Mouse (Mus musculus) adrenal gland, postnatal 4 days (tissue): ENCODE data around the gene Kctd4. TPM values are rescaled to one million over a fixed set of nuclear protein-coding genes. Genes with fewer than 3 reads are reported as not detected.
"Not testable (repeated sequence)": the region's sequence is repeated elsewhere in the genome, so short reads cannot be mapped to it uniquely, and the experiment has no call there.

ENCODE experiments used
- DNase-seq, 2 experiments: peaks; one replicate each; pipeline ENCODE4 v3.0.0; 2021 to 2022; ENCODE audit warnings: low spot score in 2 of 2, mixed read lengths in 2 of 2
- long read RNA-seq, 2 experiments: library from polyadenylated mRNA; stranded (forward); transcript quantifications; one replicate each; pipeline ENCODE4 v2.0.0; 2021
- total RNA-seq, 2 experiments: library from RNA; stranded (reverse); gene quantifications; 2 replicates each; pipeline ENCODE4 v1.2.3; 2021

Kctd4 gene
- not detected for total RNA-seq
- long read RNA-seq, experiment 1, result 0 reads
- long read RNA-seq, experiment 2, result 0 reads

DNA sequence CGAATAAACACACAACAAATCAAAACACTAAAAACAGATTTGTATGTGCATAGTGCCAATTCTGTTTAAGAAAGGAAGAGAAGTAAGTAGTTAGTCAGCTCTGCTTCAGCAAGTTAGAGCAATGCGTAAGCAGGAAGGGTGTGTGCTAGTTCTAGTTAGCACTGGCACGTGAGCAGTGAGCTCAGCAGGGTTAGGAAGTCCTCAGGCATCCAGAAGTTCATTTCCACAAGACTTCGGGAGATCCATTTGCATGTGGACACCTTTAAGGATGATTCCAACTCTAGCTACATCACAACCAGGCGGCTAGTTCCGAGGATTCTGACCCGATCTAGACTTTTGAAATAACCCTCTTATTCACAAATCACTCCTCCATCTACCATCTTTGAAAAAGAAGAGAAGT lies at the start of gene Kctd4:
Gene Kctd4 (plus strand): TSS at position 244 of the 400 bp plus-strand sequence.
- DNase-seq, result no peak

DNA sequence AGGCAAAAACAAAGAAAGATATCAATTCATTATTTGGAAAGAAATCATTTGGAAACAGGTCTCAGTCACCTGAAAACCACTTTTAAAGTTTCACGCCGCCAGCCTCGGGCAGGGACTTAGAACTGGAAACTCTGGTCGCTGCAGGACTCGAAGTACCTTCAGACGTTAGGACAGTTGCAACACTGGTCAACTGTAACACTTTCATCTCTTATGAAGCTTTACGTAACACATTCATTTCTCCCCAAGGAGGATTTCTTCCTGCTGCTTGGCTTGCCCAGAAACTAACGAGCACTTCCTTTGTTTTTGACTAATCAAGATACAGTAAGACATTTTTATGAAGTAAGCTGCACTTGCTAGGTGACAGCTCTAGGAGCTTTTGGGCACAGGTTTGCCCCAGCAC lies 47.9 kb upstream of the Kctd4 start:
- no peak for DNase-seq

DNA sequence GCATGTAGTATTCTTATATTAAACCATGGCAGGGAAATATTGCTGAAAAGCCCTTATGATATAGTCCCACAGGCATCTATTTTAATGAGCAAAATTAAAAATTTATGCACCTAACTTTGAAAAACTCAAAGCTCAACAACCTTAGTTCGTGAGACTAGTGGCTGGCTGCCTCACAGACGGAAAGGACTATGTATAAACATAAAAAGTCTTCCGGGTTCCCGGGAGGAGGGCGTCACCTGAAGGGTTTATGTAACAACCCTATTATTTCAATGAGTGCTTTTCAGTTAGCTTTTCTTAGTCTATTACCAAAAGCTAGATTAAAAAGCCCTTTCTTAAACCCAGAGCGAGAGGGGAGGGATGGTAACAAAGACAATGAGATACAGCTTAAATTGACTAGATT lies 42.8 kb upstream of the Kctd4 start:
- DNase-seq, result no peak

DNA sequence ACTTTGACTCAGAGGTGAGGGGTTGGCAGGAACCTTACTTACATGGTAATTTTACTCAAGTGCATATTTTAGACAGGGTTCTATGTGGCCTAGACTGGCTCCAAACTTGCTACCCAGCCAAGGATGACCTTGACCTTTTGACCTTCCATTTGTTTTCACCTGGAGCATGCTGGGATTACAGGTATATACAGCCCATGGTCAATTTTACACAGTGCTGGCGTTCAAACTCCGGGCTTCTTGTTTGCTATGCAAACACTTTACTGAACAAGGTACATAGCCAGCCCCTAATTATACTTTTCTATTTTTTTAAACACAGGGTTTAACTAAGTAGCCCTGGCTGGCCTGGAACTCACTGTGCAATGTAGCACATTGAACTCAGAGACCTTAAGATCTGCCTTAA lies 42.1 kb upstream of the Kctd4 start:
- no peak for DNase-seq

DNA sequence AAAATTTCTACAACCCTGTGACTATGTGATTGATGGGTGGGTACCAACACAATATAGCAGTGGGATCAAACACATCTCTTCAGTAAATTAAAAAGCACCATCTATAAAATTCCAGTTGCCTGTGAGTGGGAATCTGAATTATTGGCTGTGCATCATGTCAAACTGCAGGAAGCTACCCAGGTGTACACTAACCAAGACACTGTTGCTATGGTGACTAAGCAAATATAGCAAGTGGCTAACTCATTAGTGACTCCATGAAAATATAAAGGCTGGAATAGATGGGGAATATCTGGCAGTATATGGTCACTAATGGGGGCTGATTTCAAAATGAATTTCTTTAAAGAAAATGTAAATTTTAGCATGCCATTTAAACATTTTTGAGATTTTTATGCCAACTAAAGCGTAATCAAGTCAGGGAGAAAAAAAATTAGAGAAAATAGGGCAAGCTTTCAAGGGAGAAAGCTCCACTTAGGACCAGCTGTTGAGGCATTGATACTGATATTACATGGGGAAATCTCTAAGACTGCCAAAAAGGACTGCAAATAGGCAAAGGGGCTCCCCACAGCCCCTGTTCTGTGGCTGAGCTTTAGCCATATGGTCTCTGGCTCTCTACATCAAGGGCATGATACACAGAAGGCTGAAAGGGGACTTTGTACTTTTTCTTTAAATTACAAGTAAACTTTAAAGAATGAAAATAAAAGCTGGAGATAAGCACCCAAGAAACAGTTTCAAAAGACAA lies 31.3 kb upstream of the Kctd4 start:
- no peak for DNase-seq

DNA sequence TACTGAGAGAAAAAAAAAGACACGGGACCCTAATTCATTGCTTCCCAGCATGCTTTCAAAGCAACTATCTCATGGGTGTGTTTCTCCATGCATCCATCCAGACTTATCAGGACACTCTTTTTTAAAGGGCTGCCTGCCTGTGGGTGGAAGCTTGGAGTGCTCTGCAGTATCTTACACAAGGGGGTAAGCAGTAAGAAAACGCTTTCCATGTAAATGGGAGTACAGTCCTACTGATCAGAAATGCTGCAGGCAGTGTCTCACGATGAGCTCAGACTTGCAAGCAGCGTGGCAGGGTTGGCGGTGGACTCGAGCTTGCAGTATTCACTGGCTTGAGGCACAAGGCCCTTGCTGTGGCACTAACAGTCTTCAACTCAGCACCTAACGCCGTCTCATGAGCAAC lies 25.1 kb upstream of the Kctd4 start:
- DNase-seq, result not testable (repeated sequence)

DNA sequence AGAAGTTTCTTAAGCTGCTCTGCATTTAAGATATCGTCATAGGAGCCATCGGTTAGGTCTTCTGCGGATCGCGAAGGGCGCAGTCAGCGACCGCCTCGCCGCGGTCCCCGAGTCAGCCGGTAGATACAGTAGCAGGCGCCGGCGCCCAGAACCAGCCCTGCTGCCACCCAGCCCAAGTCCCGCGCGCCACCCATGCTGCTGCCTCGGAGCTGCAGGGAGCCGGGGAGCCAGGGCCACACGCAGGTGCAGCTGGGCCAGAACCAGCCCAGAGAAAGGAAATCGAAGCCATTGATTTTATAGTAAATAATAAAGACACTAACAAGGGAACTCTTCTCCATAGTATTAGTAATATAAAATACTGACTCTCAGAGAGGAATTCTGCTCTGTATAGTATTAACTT lies 23.5 kb upstream of the Kctd4 start:
- DNase-seq, result no peak

DNA sequence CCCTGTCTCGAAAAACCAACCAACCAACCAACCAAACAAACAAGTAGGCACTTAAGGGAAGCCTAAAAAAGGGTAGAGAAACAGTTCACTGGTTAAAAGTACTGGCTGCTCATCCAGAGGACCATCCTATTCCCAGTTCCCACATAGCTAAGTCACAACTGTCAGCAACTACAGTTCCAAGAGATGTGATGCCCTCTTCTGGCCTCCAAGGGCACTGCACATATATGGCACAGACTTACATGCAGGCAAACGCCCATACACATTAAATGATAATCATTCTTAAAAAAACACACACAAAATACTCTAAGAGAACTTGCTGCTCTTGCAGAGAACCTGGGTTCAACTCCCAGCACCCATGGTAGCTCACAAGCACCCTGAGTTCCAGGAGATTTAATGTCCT lies 20.4 kb upstream of the Kctd4 start:
- DNase-seq, result no peak

DNA sequence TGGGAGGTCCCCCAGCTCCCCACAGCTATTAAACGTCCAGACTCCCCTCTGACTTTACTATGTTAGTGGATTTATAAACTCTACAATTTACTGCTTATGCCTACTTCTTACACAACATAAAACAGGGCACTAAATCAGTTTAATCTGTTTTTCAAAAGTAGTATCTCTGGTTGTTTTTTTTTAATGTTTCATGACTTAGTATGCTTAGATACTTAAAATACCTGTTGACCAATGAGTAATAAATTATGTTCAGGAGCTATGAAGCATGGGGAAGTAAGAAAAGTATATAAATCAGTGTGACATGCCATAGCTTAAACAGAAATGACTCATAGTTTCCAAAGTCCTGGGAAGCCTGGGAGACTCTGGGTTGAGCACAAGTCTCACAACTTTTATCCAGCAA lies 17.1 kb upstream of the Kctd4 start:
- DNase-seq, result no peak

DNA sequence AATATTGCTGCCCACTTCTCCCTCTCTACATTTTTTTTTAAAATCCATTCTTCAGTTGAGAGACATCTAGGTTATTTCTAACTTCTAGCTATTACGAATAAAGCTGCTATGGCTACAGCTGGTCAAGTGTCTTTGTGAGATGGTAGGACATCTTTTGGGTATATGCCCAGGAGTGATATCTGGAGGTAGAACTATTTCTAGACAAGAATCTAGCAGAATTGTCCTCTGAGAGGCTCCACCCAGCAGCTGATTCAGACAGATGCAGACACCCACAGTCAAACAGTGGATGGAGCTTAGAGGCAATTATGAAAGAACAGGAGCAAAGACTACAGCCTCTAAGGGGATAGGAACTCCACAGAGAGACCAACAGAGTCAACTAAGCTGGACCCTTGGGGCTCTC lies 13.3 kb upstream of the Kctd4 start:
- no peak for DNase-seq

DNA sequence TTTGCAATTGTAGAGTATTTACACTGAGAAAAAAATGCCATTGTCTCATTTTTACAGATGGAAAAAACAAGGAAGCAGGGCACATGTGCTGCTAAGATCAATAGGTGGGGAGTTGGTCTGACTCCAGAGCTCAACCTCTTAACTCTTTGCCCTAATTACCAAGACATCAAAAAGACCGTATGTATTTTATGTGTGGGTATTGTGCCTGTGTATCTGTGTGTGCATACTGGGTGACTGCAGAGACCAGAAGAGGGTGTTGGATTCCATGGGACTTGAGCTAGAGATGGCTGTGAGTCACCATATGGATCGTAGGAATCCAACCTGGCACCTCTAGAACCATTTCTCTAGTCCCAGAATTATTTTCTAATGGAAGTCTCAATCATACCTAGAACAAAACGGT lies 12.4 kb upstream of the Kctd4 start:
- DNase-seq, result no peak

DNA sequence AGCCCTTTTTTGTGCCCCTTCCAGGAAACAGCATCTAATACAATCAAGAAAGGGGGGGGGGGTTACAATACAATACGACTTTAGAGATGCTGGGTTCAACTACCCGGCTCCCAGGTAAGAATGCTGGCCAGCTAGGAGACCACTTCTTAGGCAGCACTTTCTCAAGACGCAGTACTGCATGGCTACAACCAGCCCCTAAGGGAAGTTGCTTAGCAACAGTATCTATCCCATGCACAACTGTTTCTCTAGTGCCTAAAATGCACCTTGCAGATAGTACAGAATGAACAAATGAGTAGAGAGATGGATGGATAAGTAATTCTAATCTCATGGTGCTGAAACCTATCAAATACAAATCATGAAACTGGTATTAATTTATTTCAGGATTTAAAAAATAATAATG lies 7.1 kb upstream of the Kctd4 start:
- no peak for DNase-seq

DNA sequence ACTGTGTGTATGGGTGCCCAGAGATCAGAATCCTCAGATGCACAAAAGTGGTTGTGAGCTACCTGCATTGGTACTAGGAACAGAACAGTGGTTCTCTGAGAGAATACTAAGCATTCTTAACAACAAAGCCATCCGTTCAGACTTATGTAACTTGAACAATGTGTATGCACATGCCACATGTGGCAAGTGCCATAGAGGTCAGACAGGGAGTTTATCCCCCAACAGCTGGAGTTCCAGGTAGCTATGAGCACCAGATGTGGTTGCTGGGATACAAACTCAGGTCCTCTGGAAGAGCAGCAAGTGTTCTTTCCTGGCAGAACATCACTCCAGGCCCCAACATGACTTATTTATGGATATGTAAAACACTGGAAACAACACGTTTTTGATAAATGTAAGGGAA lies 1.8 kb upstream of the Kctd4 start:
- DNase-seq, result no peak

DNA sequence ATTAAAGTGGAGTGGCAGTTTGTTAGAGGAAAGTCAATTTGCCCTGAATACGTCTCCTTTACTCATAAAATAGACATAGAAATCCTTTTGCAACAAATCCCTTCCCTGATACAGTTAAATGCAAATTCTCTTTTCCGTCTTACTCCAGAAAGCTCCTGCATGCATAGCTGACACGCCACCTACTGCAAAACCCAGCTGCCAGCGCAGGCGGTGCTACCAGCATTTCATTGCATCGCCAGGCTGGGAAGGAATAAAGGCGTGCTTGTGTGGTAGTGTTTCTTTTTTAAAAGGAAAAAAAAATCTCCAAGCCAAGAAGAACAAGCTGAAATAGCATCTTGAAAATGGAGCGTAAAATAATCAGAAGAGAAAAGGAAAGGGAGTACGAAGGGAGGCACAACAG lies 7.4 kb downstream of the Kctd4 start:
- no peak for DNase-seq

DNA sequence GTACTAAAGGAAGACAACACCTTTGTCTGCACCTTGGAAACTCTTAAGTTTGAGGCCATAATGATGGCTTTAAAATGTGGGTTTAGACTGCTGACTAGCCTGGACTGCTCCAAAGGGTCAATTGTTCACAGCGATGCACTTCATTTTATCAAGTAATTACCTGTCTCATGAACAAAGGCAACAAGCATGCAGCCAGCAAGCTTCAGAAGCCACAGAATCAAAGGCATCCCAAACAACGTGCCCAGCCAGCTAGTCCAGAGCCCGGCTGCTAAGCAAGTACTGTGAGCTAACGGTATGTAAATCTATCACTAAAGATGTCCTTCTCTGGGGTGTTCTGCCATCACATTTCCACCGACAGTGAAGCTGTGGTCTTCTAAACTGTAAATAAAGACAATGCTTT lies 8.4 kb downstream of the Kctd4 start:
- no peak for DNase-seq

DNA sequence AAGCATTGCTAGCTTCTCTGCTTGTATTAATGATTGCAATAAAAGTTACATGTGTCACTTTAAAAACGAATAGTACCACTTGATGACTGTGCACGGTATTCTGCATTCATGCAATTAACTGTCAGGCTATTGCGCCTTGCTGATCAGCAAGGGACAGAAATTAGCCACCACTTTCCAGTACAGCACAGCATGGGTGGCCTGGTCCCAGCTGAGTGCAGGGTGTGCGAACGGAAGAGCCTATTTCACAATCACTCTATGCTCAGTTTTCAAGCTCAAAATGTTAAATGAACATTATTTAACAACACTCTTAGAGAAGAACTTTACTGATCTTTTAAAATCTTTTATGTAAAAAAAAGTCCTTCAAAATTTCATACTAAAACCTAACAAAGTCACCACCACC lies 9.2 kb downstream of the Kctd4 start:
- no peak for DNase-seq

DNA sequence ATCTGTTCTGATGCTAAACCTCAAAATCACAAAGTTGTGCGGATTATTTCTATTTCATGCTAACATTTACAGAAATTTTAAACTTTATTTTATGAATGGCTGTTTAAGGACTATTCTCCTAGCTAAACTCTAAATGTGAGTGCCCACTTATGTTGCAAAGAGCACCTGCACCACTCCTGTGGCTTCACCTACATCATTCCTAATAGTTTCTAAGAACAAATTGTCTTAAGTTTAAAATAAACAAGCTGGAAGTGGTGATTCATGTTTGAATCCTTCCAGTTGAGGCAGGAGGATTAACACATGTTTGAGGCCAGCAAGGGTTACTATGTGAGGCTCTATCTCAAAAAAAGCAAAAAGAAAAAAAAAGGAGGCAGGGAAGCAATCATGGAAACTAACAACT lies 9.6 kb downstream of the Kctd4 start:
- DNase-seq, result no peak

DNA sequence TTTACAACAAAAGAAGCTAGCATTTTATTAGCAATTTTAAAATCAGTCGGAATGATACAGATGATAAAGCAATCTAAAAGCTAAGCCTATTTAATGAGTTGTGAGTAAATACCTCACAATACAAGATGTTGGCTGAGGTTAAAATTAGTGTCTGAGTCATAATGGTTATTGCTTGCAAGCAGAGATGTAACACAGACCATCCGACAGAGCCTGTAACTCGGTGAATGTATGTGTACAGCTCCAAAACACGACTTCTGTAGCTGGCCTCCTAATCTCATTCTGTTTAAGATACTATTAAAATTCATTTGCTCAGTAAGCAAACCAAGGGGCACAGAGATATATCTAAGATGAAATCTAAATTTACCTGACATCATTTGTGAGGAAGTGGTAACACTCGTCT lies 12.5 kb downstream of the Kctd4 start:
- no peak for DNase-seq

DNA sequence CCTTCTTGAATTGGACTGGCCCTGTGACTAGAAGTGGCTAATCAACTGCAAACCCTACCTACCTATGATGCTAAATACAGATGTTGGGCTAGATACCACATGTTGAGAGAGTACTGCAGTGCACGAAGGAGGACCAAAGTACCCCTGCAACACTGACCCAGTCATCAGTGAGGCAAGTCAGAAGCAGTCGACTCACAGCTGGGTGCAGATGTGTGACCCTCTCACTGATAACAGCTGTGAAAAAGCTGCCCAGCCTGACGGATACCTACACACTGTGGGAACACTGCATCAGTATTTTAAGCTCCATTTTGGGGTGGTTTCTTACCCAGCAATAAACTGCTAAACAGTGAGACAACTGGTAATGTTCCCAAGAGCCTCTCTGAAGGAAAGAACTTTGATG lies 21.3 kb downstream of the Kctd4 start:
- DNase-seq, result no peak

DNA sequence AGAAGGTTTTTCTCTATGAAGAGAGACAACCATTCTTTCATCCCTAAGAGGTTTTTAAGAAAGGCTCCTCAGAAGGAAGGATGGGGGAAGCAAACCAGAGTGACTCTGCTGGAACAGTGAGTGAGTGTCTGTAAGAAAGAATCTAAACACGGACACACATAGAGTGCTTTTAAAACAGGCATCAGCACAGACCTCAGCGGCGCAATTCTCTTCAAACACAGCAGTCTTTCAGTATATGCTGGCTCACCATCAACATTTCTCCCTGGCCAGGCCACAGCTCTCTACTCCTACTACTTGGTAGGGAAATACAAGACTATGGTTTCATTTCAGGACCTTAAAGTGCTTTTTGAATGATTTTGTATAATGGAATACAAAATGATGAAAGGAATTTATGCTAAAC lies 26.4 kb downstream of the Kctd4 start:
- no peak for DNase-seq

DNA sequence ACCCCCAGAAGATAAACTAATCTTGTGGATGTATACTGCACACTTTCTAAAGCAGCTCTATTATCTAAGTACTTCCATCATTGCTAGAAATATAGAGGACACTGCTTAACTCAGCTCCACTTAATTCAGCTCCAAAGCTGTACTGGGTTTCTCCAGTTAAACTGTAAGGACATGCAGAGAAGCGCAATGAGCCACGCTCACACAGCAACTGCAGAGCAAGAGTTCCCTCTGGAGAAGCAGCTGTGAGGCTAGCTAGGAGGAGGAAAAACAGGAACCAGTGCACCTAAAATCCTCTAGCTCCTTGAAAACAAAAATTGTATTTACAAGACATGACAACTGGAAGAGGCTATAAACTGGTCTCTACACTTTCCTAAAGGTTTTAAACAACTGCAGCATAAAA lies 29.1 kb downstream of the Kctd4 start:
- DNase-seq, result no peak

DNA sequence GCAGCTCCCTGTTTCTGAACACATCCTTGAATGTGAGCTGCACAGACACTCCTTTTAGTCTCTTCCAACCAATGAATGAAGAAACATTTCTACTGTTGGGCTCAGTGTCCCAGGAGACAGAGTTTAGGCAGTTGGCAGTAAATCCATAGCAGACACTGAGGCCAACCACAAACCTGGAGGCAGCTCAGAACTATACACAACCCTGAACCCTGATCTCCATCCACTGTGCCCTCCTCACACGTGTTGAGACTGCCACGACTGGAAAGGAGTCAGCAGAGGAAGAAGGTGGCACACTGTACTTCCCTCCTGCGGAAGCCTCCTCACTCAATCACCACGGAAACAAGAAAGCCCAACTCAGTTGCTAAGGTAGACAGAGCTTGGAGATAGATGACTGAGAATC lies 30.3 kb downstream of the Kctd4 start:
- DNase-seq, result no peak

DNA sequence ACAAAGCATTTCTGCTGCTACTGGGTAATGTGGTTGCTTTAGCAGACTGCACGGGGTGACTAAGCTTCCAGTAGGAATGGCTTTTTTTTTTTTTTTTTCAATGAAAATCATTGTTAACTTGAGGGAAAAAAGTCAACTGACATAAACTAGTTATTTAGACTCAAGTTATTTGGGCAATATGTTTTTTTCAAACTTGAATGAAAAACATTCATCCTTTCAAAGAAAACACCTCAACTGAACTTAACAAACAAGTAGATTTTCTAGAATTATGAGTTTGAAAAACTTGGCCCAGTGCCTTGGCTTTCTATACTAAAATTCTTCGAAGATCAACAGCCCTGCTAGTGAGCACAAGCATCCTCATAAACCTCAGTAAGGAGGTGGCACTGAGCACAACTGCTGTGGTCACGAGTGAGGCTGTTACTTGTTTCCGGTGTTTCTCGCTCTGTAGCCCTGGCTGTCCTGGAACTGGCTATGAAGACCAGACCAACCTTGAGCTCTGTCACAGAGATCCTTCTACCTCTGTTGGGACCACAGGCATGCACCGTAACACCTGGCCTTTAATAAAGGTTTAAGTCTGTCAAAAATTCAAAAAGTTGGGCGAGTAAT lies 32.2 kb downstream of the Kctd4 start:
- no peak for DNase-seq
